Mouse (Mus musculus) C2C12 (cell line): ENCODE data around the gene Camk2d.

Source experiments
- CEBPB ChIP-seq: IDR thresholded peaks from one replicate; pipeline ENCODE4 v1.6.1; 2011; ENCODE audit warnings: low read depth, mild to moderate bottlenecking, control low read depth, moderate library complexity
- CTCF ChIP-seq: IDR thresholded peaks from one replicate; pipeline ENCODE4 v1.5.1; 2011; ENCODE audit not compliant: control insufficient read depth, insufficient read depth, insufficient read length
- MAX ChIP-seq: IDR thresholded peaks from one replicate; pipeline ENCODE4 v1.6.1; 2011; ENCODE audit warnings: mild to moderate bottlenecking, control low read depth

DNA sequence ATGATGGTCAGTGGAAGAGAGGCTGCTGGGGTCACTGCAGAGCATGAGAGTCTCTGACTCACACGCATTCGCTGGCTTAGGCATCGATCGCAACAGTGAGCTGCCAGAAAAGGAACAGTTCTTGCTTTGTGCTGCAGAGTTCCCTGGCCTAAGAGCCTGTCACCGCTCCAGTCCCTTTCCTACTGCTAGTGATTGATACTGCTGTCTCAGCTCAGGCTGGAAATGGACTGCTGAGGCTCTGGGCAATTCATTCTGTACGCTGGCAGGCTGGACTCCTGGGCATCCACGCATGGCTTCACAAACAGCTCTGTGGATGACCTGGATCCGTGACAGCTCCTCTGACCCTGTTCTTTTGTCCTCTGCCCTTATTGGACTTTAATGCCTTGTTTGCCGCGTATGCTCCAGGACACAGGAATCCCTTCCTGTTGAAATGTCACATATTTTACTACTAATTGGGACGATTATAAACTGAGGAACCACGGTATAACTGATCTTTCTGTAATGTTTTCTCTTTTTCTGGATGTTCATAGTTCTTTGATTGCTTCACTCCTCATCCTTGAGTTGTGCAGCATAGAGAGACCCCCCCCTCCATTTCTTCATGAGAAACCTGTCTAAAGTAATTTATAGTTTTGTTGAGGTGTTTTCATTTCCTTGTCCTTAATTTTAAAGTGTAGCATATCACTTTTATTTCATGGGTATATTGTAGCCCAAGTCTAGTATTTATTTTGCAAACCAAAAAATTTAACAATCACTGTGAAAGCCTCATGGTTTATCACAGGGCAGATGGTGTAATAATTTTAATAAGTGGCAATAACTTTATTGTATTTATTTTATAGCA lies 99.6 kb downstream of the Camk2d start:
- no peak for TF ChIP-seq CTCF
- no peak for TF ChIP-seq CEBPB
- no peak for TF ChIP-seq MAX
